In the genomic region with DNA sequence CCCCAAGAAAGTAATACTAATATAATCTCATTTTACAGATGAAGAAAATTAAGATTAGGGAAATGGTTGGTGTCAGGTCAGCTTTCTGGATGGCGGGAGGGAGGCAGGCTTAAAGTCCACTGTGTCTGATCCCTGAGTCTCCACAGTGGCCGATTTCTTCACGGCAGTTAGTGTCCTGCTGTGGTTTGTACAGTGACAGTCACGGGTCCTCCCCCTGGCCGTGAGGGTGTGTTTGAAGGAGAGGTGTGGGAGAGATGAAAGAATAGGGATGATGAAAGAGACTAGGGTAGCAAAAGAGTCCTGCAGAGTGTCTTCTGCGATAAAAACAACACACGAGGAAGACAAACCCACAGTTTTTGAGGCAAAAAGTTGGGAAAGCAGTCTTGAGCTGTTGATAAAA, we compare ENCODE assay signal across 20 mouse cellular contexts. TPM values are rescaled to one million over a fixed set of nuclear protein-coding genes. Genes with fewer than 3 reads are reported as not detected.
DNase-seq lines count a peak whose midpoint lies in the region; ATAC-seq and TF ChIP-seq lines count a peak whose summit lies in the region.
"Had no signal": no experiment of that assay in that cellular context is flagged by ENCODE, and none has a peak within 500 bp of the region (broad histone marks: within the 10 kb centered on the region; RNA-seq: fewer than 3 reads in every experiment).

No protein-coding gene starts in this region.

- intact Hi-C loops in heart, postnatal 14 days (cut with DNase I), result loop anchor here (2.0 to 5.0 kb wide), 3 partner anchors 109 to 334 kb away; partner anchors contain the start of gene Nup107

- no peaks in the 10 kb centered on the region for H3K9me3 ChIP-seq in neural tube, embryonic 12.5 days
- H3K9me3 ChIP-seq: forebrain, embryonic 12.5 days; heart, embryonic 15.5 days; hindbrain, embryonic 10.5 days had no signal

- no peaks in the 10 kb centered on the region for H3K27me3 ChIP-seq in neural tube, embryonic 12.5 days (replicated peaks)
- H3K27me3 ChIP-seq: CH12.LX; forebrain, embryonic 12.5 days had no signal

- H3K4me2 ChIP-seq in neural tube, embryonic 12.5 days (replicated peaks), result 0 out of 2 replicates have a peak overlapping the region, but pooled peaks have one; percentile 31
- H3K4me2 ChIP-seq: forebrain, embryonic 12.5 days; heart, embryonic 11.5 days; heart, embryonic 15.5 days had no signal

- no peak overlapping the region for H3K27ac ChIP-seq in neural tube, embryonic 12.5 days
- no peak overlapping the region for H3K27ac ChIP-seq in layer of hippocampus, adult 2 months
- H3K27ac ChIP-seq: forebrain, embryonic 12.5 days; heart, adult 2 months; heart, embryonic 15.5 days had no signal

- TF ChIP-seq CTCF in layer of hippocampus, adult 2 months (conservative IDR thresholded peaks at IDR 0.05), result no peak

- H3K9ac ChIP-seq in neural tube, embryonic 12.5 days, result no peak overlapping the region
- H3K9ac ChIP-seq: forebrain, embryonic 12.5 days; forebrain, postnatal 0 days; heart, embryonic 15.5 days had no signal

- no peaks in the 10 kb centered on the region for H3K36me3 ChIP-seq in neural tube, embryonic 12.5 days
- H3K36me3 ChIP-seq: forebrain, embryonic 12.5 days; heart, embryonic 15.5 days; hindbrain, embryonic 10.5 days had no signal

- ATAC-seq in neural tube, embryonic 12.5 days (ENCODE audit: low FRiP score, low read depth), result no peak
- ATAC-seq in monocyte, adult 5-6 weeks (replicated peaks; ENCODE audit: insufficient number of reproducible peaks, low FRiP score, low TSS enrichment, poor library complexity, severe bottlenecking), result peak; percentile 55; the same call in 1 of the 2 replicates
- ATAC-seq: forebrain, postnatal 0 days; inflammation-experienced regulatory T-cells, adult 6 months had no signal

- 5% methylated on average over 7 of the region's 7 CpGs for WGBS in neural tube, embryonic 12.5 days

- H3K4me3 ChIP-seq in neural tube, embryonic 12.5 days, result no peak overlapping the region
- no peak overlapping the region for H3K4me3 ChIP-seq in layer of hippocampus, adult 2 months
- H3K4me3 ChIP-seq: forebrain, embryonic 12.5 days; heart, adult 2 months; heart, embryonic 15.5 days; hindbrain, embryonic 10.5 days had no signal

- peak; percentile 55 for DNase-seq in heart, adult 11 months
- no peak for DNase-seq in heart, postnatal 14 days
- no peak for DNase-seq in neural tube, embryonic 10.5 days (ENCODE audit: extremely low spot score, low spot score)
- DNase-seq in gastrocnemius, postnatal 10 days, result no peak
- no peak for DNase-seq in layer of hippocampus, adult 2 months (ENCODE audit: low spot score in 2 of 2)
- DNase-seq: adrenal gland, adult 2 months; adrenal gland, postnatal 36 days; cerebellum, adult 2 months; cerebellum, postnatal 10 days; gastrocnemius, postnatal 25 days; heart, adult 2 months had no signal

- H3K4me1 ChIP-seq in neural tube, embryonic 12.5 days, result peaks cover 30% of the 10 kb centered on the region

RNA-seq across cellular contexts. Expression of gene Mdm1, which starts 30.0 kb away (rescaled TPM):
- total RNA-seq in heart, postnatal 14 days (2021), result 1 to 10 TPM; 4.5 to 5.2 TPM
- 47.1 and 47.5 TPM in 2 replicates for polyA plus RNA-seq in neural tube, embryonic 12.5 days (2016; fragmentation: Nextera tagmentation; extraction: Ambion mirVana)
- 225 to 295 TPM (median 275 TPM) in 3 replicates for total RNA-seq in monocyte, adult 5-6 weeks (2017)
- total RNA-seq in gastrocnemius, postnatal 10 days (2021), result 1 to 10 TPM; 3.3 to 5.4 TPM
- 10 to 100 TPM in 1 of 2 experiments, 1 to 10 TPM in 1; 9.5 to 10.5 TPM for total RNA-seq in layer of hippocampus, adult 2 months (2021)

Comparison
In these comparisons a context has a peak if more than half of its experiments do, and no peak if none do; other contexts are left out.
1. RNA of gene Mdm1, which starts 30.0 kb away (total RNA-seq): 225 to 295 TPM in monocyte, adult 5-6 weeks; 9.5 to 10.5 TPM in layer of hippocampus, adult 2 months, 3.3 to 5.4 TPM in gastrocnemius, postnatal 10 days and 4.5 to 5.2 TPM in heart, postnatal 14 days; every median in the first group is over 10 times any median in the second.